Mouse (Mus musculus): ENCODE results near the gene Ldha. TPM values are rescaled to one million over a fixed set of nuclear protein-coding genes. Genes with fewer than 3 reads are reported as not detected.
A peak's percentile ranks its signal among the peaks of the same experiment; 100 is the strongest.

Gene Ldha
- total and polyA plus RNA-seq, 2 experiments from 2014 or later, result 1,604 to 1,727 TPM

DNA sequence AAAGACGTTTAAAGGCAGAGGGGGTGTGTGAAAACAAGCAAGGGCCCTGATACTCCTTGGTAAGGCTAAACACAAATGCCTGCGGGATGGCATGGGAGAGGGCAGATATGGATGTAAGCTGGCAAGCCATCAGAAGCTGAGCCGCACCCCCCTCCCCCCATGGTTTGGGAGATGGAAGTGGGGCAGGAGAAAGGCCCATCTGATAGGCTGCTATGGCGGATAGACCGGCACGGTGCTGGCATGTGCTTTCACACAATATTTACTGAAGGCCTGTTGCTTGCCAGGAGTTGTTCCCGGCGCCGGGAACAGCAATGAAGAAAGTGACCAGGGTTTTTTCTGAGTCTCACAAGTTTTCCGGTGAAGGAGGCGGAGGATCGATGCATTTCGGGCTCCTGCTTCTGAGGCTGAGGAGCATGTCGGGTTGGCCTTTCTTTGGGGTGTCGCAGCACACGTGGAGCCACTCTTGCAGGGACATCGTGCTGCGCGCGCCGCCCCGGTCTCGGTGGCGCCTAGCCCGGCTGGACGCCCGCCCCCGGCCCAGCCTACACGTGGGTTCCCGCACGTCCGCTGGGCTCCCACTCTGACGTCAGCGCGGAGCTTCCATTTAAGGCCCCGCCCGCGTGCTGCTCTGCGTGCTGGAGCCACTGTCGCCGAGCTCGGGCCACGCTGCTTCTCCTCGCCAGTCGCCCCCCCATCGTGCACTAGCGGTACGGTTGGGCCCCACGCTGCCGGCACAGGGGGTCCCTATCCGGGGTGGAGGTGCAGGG is 4.1 kb downstream of the Ldha start:
- Histone ChIP-seq H3K36me3 (replicated peaks; ENCODE audit: control insufficient read depth, insufficient read depth, low read length) (peaks cover 30% of the 10 kb centered on the region), H3K4me3 (ENCODE audit: low read depth, low read length) (peak overlapping the region; percentile 76), H3K9ac (replicated peaks; ENCODE audit: low read depth, low read length) (peak overlapping the region; percentile 78), H3K4me1 (ENCODE audit: control insufficient read depth, insufficient read depth) (peaks cover 11% of the 10 kb centered on the region), H3K27me3 (ENCODE audit: control insufficient read depth, insufficient read depth, low read length) (no peaks in the 10 kb centered on the region), H3K4me2 (ENCODE audit: low read depth, low read length) (peak overlapping the region; percentile 73), H3K9me3 (replicated peaks; ENCODE audit: control insufficient read depth, low read length) (no peaks in the 10 kb centered on the region), H3K27ac (ENCODE audit: low read depth) (peak overlapping the region; percentile 94)
- WGBS, result under 1% methylated on average over 49 of the region's 51 CpGs
- peak; percentile 91 for ATAC-seq (ENCODE audit: insufficient read depth, low read depth)
- TF ChIP-seq CTCF (IDR thresholded peaks at IDR 0.05; ENCODE audit: low read depth), result no peak
- TF ChIP-seq EP300 (IDR thresholded peaks at IDR 0.05; ENCODE audit: low read depth), result peak; percentile 75
- peak; percentile 91 for DNase-seq (ENCODE audit: low spot score)

DNA sequence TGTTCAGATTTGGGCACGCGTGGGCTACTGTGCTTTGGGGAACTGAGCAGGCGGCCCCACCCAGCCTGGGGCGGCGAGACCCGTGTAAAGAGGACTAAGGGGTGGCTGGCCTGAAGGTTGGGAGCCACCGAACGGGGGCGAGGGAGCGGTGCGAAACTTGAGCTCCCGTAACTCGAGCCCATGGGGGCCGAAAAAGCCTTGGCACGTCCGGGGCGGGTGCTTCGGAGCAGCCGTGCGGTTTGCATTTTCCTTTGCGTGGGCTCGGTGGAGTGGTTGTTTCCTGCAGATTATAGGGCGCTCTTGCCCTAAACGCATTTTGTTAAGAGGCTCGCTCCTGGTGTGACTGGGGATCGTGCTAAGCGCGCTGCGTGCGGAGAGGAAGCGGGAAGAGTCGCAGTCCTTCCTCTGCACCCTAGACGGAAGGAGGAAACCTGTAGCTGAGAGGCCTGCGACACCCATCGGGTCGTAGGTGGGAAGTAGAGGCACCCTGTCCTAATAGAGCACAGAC is 4.8 kb downstream of the Ldha start:
- 0% methylated on average over 36 of the region's 36 CpGs for WGBS
- H3K4me1 ChIP-seq (ENCODE audit: control insufficient read depth, insufficient read depth), result peaks cover 11% of the 10 kb centered on the region
- no peaks in the 10 kb centered on the region for H3K9me3 ChIP-seq (replicated peaks; ENCODE audit: control insufficient read depth, low read length)
- H3K27ac ChIP-seq (ENCODE audit: low read depth), result peak overlapping the region; percentile 94
- DNase-seq (ENCODE audit: low spot score), result peak; percentile 25
- H3K9ac ChIP-seq (replicated peaks; ENCODE audit: low read depth, low read length), result peak overlapping the region; percentile 78
- TF ChIP-seq EP300 (IDR thresholded peaks at IDR 0.05; ENCODE audit: low read depth), result peak; percentile 52
- no peak for TF ChIP-seq CTCF (IDR thresholded peaks at IDR 0.05; ENCODE audit: low read depth)
- H3K36me3 ChIP-seq (replicated peaks; ENCODE audit: control insufficient read depth, insufficient read depth, low read length), result peaks cover 37% of the 10 kb centered on the region
- peak; percentile 3; the same call in 1 of the 2 replicates for ATAC-seq (ENCODE audit: insufficient read depth, low read depth)
- H3K4me2 ChIP-seq (ENCODE audit: low read depth, low read length), result peak overlapping the region; percentile 73
- no peaks in the 10 kb centered on the region for H3K27me3 ChIP-seq (ENCODE audit: control insufficient read depth, insufficient read depth, low read length)
- peak overlapping the region; percentile 76 for H3K4me3 ChIP-seq (ENCODE audit: low read depth, low read length)

DNA sequence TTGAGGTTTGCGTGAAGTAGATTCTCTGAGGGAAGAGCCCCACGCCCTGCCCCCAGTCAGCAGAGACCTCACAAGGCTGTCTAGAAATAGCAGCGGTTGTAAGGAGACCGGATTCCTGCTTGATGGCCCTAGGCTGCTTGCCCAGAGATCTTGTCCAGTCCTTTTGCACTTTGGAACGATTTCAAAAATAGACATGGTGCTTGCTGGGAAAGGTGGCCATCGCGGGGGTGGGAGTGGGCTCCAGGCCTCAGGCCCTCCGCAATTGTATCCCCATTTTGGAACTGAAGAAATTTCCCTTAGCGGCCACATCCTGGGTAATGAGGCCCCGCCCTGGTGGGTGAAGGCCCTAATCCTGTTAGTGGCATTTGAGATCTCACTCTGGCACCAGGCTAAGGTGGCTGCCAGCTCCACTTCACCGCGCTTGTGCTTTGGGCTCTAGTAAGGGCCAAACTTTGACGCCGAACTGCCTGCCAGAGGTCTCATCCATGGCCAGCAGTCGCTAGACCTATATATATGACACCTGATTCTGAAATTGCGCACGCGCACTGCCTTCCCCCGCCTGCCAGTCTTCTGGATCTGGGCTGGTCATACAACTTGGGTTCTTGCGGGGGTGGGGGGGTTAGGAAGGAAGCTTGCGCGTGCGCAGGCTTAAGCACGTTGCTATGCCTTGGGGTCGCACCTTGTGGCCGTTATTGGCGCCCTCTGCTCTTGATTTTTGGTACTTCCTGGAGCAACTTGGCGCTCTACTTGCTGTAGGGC is 5.4 kb downstream of the Ldha start:
- peak overlapping the region; percentile 78 for H3K9ac ChIP-seq (replicated peaks; ENCODE audit: low read depth, low read length)
- ATAC-seq (ENCODE audit: insufficient read depth, low read depth), result peak; percentile 56
- WGBS, result under 1% methylated on average over 28 of the region's 28 CpGs

GRCm38 (mm10) chr7:46849287-46849686 is 8.0 kb downstream of the Ldha start:
- Histone ChIP-seq H3K4me2 (ENCODE audit: low read depth, low read length) (no peak overlapping the region), H3K4me1 (ENCODE audit: control insufficient read depth, insufficient read depth) (peaks cover 11% of the 10 kb centered on the region), H3K9me3 (replicated peaks; ENCODE audit: control insufficient read depth, low read length) (no peaks in the 10 kb centered on the region), H3K4me3 (ENCODE audit: low read depth, low read length) (no peak overlapping the region), H3K9ac (replicated peaks; ENCODE audit: low read depth, low read length) (0 out of 2 replicates have a peak overlapping the region, but pooled peaks have one; percentile 7), H3K27ac (ENCODE audit: low read depth) (no peak overlapping the region), H3K27me3 (ENCODE audit: control insufficient read depth, insufficient read depth, low read length) (no peaks in the 10 kb centered on the region), H3K36me3 (replicated peaks; ENCODE audit: control insufficient read depth, insufficient read depth, low read length) (peaks cover 69% of the 10 kb centered on the region)
- no peak for DNase-seq (ENCODE audit: low spot score)
- no peak for ATAC-seq (ENCODE audit: insufficient read depth, low read depth)
- WGBS, result 62% methylated on average over 5 of the region's 5 CpGs
- TF ChIP-seq EP300 (IDR thresholded peaks at IDR 0.05; ENCODE audit: low read depth) (no peak), CTCF (IDR thresholded peaks at IDR 0.05; ENCODE audit: low read depth) (no peak)

More for the DNA sequence above, 5.4 kb downstream of the Ldha start:
- peaks cover 43% of the 10 kb centered on the region for H3K36me3 ChIP-seq (replicated peaks; ENCODE audit: control insufficient read depth, insufficient read depth, low read length)
- peak overlapping the region; percentile 73 for H3K4me2 ChIP-seq (ENCODE audit: low read depth, low read length)
- H3K9me3 ChIP-seq (replicated peaks; ENCODE audit: control insufficient read depth, low read length), result no peaks in the 10 kb centered on the region
- TF ChIP-seq EP300 (IDR thresholded peaks at IDR 0.05; ENCODE audit: low read depth) (no peak), CTCF (IDR thresholded peaks at IDR 0.05; ENCODE audit: low read depth) (peak; percentile 22; the same call in 1 of the 2 replicates)
- peak overlapping the region; percentile 94 for H3K27ac ChIP-seq (ENCODE audit: low read depth)
- peak overlapping the region; percentile 76 for H3K4me3 ChIP-seq (ENCODE audit: low read depth, low read length)
- peaks cover 11% of the 10 kb centered on the region for H3K4me1 ChIP-seq (ENCODE audit: control insufficient read depth, insufficient read depth)
- no peaks in the 10 kb centered on the region for H3K27me3 ChIP-seq (ENCODE audit: control insufficient read depth, insufficient read depth, low read length)
- peak; percentile 84 for DNase-seq (ENCODE audit: low spot score)

DNA sequence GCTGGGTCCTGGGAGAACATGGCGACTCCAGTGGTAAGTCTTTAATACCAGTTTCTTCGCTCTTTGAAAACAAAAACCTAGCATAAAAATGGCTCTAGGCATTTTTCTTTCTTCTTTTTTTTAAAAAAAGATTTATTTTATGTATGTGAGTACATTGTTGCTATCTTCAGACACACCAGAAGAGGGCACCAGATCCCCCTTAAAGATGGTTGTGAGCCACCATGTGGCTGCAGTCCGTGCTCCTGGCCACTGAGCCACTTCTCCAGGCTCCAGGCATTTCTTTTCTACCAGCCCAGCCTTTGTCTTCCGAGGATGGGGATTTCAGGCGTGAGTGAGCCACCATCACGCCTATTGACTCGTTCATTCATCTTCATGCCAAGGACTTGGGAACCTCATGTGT is 9.8 kb downstream of the Ldha start:
- H3K4me3 ChIP-seq (ENCODE audit: low read depth, low read length), result no peak overlapping the region
- 73% methylated on average over 7 of the region's 7 CpGs for WGBS
- H3K36me3 ChIP-seq (replicated peaks; ENCODE audit: control insufficient read depth, insufficient read depth, low read length), result peaks cover 84% of the 10 kb centered on the region
- peaks cover 3% of the 10 kb centered on the region; the same call in 1 of the 2 replicates for H3K4me1 ChIP-seq (ENCODE audit: control insufficient read depth, insufficient read depth)
- H3K9ac ChIP-seq (replicated peaks; ENCODE audit: low read depth, low read length), result no peak overlapping the region
- TF ChIP-seq CTCF (IDR thresholded peaks at IDR 0.05; ENCODE audit: low read depth), result 0 out of 2 replicates have a peak, but pooled peaks have one; percentile 11
- TF ChIP-seq EP300 (IDR thresholded peaks at IDR 0.05; ENCODE audit: low read depth), result no peak
- no peak overlapping the region for H3K4me2 ChIP-seq (ENCODE audit: low read depth, low read length)
- ATAC-seq (ENCODE audit: insufficient read depth, low read depth) (no peak), DNase-seq (ENCODE audit: low spot score) (no peak)
- no peak overlapping the region for H3K27ac ChIP-seq (ENCODE audit: low read depth)
- H3K27me3 ChIP-seq (ENCODE audit: control insufficient read depth, insufficient read depth, low read length), result no peaks in the 10 kb centered on the region
- H3K9me3 ChIP-seq (replicated peaks; ENCODE audit: control insufficient read depth, low read length), result no peaks in the 10 kb centered on the region
